Mouse (Mus musculus) heart, embryonic 11.5 days (tissue): Measurements from ENCODE around the gene Art3. TPM values are rescaled to one million over a fixed set of nuclear protein-coding genes. Genes with fewer than 3 reads are reported as not detected.
A peak's percentile ranks its signal among the peaks of the same experiment; 100 is the strongest.

Source experiments
- ATAC-seq: fragments of 200-750 bp; cut with Nextera tagmentation; replicated peaks from 2 replicates; pipeline ENCODE4 v1.8.0; 2017; ENCODE audit warnings: moderate library complexity; ENCODE audit not compliant: insufficient number of reproducible peaks, low FRiP score, low TSS enrichment
- H3K27ac ChIP-seq: fragments of 300-500 bp; sonication (generic); 2 replicates; pipeline ENCODE4 v1.5.1; 2014; ENCODE audit warnings: mild to moderate bottlenecking, low read depth, low read length
- H3K27me3 ChIP-seq: fragments of 300-500 bp; sonication (generic); 2 replicates; pipeline ENCODE4 v1.6.1; 2014; ENCODE audit warnings: mild to moderate bottlenecking, low read length, mixed read lengths; ENCODE audit not compliant: control insufficient read depth, insufficient read depth
- H3K36me3 ChIP-seq: fragments of 300-500 bp; sonication (generic); 2 replicates; pipeline ENCODE4 v1.6.1; 2014; ENCODE audit warnings: mild to moderate bottlenecking, low read length, moderate library complexity, mixed read lengths; ENCODE audit not compliant: control insufficient read depth, insufficient read depth
- H3K4me1 ChIP-seq: fragments of 300-500 bp; sonication (generic); 2 replicates; pipeline ENCODE4 v1.6.1; 2014; ENCODE audit warnings: low read length; ENCODE audit not compliant: control insufficient read depth, insufficient read depth
- H3K4me2 ChIP-seq: fragments of 300-500 bp; sonication (generic); 2 replicates; pipeline ENCODE4 v1.6.1; 2014; ENCODE audit warnings: mild to moderate bottlenecking, moderate library complexity
- H3K4me3 ChIP-seq: fragments of 300-500 bp; sonication (generic); 2 replicates; pipeline ENCODE4 v1.5.1; 2014; ENCODE audit warnings: low read depth, low read length
- H3K9ac ChIP-seq: fragments of 300-500 bp; sonication (generic); 2 replicates; pipeline ENCODE4 v1.6.1; 2014; ENCODE audit warnings: mild to moderate bottlenecking, low read depth, low read length, moderate library complexity
- H3K9me3 ChIP-seq: fragments of 300-500 bp; sonication (generic); replicated peaks from 2 replicates; pipeline ENCODE4 v1.6.1; 2016; ENCODE audit warnings: low read length; ENCODE audit not compliant: control insufficient read depth
- WGBS: fragments of 180-500 bp; shearing (Covaris S2); extraction: QIAGEN DNeasy Blood & Tissue Kit; methylation state at CpG from one replicate; pipeline ENCODE4 v1.1.7; 2014; ENCODE audit not compliant: insufficient replicate concordance; 5-methylcytosine and 5-hydroxymethylcytosine counted together
- polyA plus RNA-seq: library from polyadenylated mRNA; unstranded; fragments of >200 nt; fragmentation: Nextera tagmentation; extraction: Ambion mirVana; gene quantifications from 2 replicates; pipeline ENCODE4 v1.2.1, GENCODE M21; 2014

Art3 gene
- polyA plus RNA-seq: 37.0 and 37.6 TPM in 2 replicates

- Histone ChIP-seq H3K9ac (no peak within 1 kb of the TSS), H3K4me2 (peak within 1 kb of the TSS; percentile 23), H3K9me3 (no peaks in the 10 kb centered on the region), H3K27ac (peak within 1 kb of the TSS; percentile 58), H3K36me3 (no peaks in the 10 kb centered on the region), H3K4me1 (no peaks in the 10 kb centered on the region), H3K27me3 (no peaks in the 10 kb centered on the region), H3K4me3 (no peak within 1 kb of the TSS)
- no peak for ATAC-seq
- WGBS: 82% methylated on average over 17 of the region's 17 CpGs
Observed at GRCm38 (mm10) chr5:92331635-92332338, at the start of gene Art3. TSS of gene Art3 (plus strand) at chr5:92331827.

GRCm38 (mm10) chr5:92282571-92282970, 49.1 kb upstream of the Art3 start:
- 81% methylated on average over 4 of the region's 4 CpGs for WGBS
- H3K9ac ChIP-seq: no peak overlapping the region
- H3K27ac ChIP-seq: no peak overlapping the region
- no peaks in the 10 kb centered on the region for H3K27me3 ChIP-seq
- H3K4me2 ChIP-seq: no peak overlapping the region
- no peak for ATAC-seq
- H3K4me1 ChIP-seq: peaks cover 4% of the 10 kb centered on the region; the same call in 1 of the 2 replicates
- no peak overlapping the region for H3K4me3 ChIP-seq
- H3K9me3 ChIP-seq: no peaks in the 10 kb centered on the region
- H3K36me3 ChIP-seq: peaks cover 7% of the 10 kb centered on the region; the same call in 1 of the 2 replicates

DNA sequence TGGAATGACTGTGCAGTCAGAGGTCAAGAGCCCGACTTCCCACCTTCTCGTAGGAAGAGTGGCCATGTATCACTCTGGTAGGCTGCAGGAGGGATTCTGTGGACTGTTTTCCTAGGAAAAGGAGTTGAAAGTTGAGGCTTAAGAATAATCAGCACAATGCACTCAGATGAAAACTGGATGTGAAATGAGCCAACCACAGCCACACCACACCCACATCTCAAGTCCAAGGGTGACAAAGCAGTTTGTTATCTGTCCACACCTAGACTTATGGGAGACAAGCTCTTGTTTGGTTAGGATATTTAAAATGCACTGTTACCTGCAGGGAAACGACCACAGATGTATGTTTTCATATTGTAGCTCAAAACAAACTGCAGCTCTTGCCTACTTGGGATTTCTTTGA, 48.5 kb upstream of the Art3 start:
- 45% methylated on average over 3 of the region's 3 CpGs for WGBS
- no peak overlapping the region for H3K9ac ChIP-seq
- H3K4me2 ChIP-seq: no peak overlapping the region
- ATAC-seq: no peak
- no peak overlapping the region for H3K4me3 ChIP-seq
- H3K27me3 ChIP-seq: no peaks in the 10 kb centered on the region
- no peak overlapping the region for H3K27ac ChIP-seq
- peaks cover 4% of the 10 kb centered on the region; the same call in 1 of the 2 replicates for H3K4me1 ChIP-seq
- H3K9me3 ChIP-seq: no peaks in the 10 kb centered on the region
- peaks cover 13% of the 10 kb centered on the region for H3K36me3 ChIP-seq

DNA sequence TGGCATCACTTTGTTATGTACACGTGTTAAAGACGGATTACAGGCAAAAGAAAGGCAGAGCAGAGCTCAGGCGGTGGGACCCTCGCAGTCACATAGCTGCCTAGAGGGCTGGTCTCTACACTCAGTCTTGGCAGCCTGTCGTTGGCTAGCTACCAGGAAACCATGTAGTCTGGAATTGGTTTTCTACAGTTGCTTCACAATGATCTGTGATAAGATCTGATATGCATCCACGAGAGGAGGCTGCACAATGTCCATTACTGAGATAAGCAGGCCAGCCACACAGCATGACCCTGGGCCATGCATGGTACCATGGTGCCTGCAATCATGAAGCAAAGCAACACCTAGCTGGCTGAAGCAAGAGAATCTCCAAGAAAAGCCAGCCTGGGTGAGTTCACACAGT, 43.8 kb upstream of the Art3 start:
- no peak for ATAC-seq
- no peak overlapping the region for H3K4me3 ChIP-seq
- no peaks in the 10 kb centered on the region for H3K4me1 ChIP-seq
- no peaks in the 10 kb centered on the region for H3K27me3 ChIP-seq
- no peak overlapping the region for H3K4me2 ChIP-seq
- H3K9ac ChIP-seq: no peak overlapping the region
- H3K36me3 ChIP-seq: peaks cover 19% of the 10 kb centered on the region
- H3K27ac ChIP-seq: no peak overlapping the region
- no peaks in the 10 kb centered on the region for H3K9me3 ChIP-seq
- WGBS: 79% methylated on average over 6 of the region's 6 CpGs

GRCm38 (mm10) chr5:92291652-92292414, 39.8 kb upstream of the Art3 start:
- no peak overlapping the region for H3K9ac ChIP-seq
- no peak for ATAC-seq
- H3K27ac ChIP-seq: no peak overlapping the region
- H3K36me3 ChIP-seq: peaks cover 16% of the 10 kb centered on the region
- no peak overlapping the region for H3K4me3 ChIP-seq
- H3K4me1 ChIP-seq: no peaks in the 10 kb centered on the region
- no peaks in the 10 kb centered on the region for H3K27me3 ChIP-seq
- no peaks in the 10 kb centered on the region for H3K9me3 ChIP-seq
- no peak overlapping the region for H3K4me2 ChIP-seq
- 85% methylated on average over 6 of the region's 6 CpGs for WGBS

GRCm38 (mm10) chr5:92294525-92294924, 37.1 kb upstream of the Art3 start:
- Histone ChIP-seq H3K4me2 (no peak overlapping the region), H3K9me3 (no peaks in the 10 kb centered on the region), H3K4me1 (no peaks in the 10 kb centered on the region), H3K27me3 (no peaks in the 10 kb centered on the region), H3K4me3 (no peak overlapping the region), H3K9ac (no peak overlapping the region), H3K27ac (no peak overlapping the region), H3K36me3 (peaks cover 21% of the 10 kb centered on the region)
- ATAC-seq: no peak
- WGBS: 89% methylated on average over 2 of the region's 2 CpGs

DNA sequence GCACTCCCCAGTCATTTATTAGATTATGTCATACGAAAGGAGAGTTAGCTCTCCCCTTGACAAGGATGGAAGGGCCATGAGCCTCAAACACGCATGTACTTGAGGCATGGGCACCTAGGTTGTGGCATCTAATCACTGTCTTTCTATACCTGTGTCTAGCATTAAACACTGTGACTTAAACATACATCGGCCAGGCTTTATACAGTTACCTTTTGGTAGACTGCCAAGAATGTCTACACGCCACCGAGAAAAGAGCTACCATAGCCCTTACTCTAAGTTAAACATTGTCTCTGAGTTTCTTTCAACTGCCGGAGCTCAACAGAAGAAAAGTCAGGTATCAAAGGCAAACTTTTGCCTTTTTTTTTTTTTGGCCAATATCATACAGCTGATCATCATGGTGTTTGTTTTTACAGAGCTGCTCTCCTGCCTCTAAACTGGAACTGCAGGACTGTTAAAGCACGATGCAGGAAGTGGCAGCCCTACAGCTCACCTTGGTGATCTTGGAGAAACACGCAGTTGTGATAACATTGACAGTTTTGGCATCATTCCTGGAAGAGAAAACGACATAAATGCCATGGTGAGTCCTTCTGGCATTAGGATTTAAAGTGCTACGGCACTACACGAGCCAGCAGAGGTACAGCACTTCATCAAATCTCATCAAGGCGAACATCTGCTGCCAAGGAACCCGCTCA, 29.3 kb upstream of the Art3 start:
- Histone ChIP-seq H3K9ac (no peak overlapping the region), H3K36me3 (peaks cover 32% of the 10 kb centered on the region), H3K4me1 (no peaks in the 10 kb centered on the region), H3K27ac (no peak overlapping the region), H3K4me3 (no peak overlapping the region), H3K9me3 (no peaks in the 10 kb centered on the region), H3K4me2 (no peak overlapping the region), H3K27me3 (no peaks in the 10 kb centered on the region)
- no peak for ATAC-seq
- WGBS: 84% methylated on average over 13 of the region's 13 CpGs

- no peak overlapping the region for H3K9ac ChIP-seq
- H3K36me3 ChIP-seq: peaks cover 23% of the 10 kb centered on the region
- no peak for ATAC-seq
- H3K4me2 ChIP-seq: no peak overlapping the region
- H3K27ac ChIP-seq: no peak overlapping the region
- H3K4me1 ChIP-seq: peaks cover 6% of the 10 kb centered on the region; the same call in 1 of the 2 replicates
- no peak overlapping the region for H3K4me3 ChIP-seq
- no peaks in the 10 kb centered on the region for H3K9me3 ChIP-seq
- WGBS: 66% methylated on average over 3 of the region's 3 CpGs
- no peaks in the 10 kb centered on the region for H3K27me3 ChIP-seq
Observed at GRCm38 (mm10) chr5:92304291-92304690, 27.3 kb upstream of the Art3 start.
